Mouse (Mus musculus) liver, adult 2 months (tissue): ENCODE measurements around the gene Lca5.

Experiments
- CTCF ChIP-seq: fragments of 200-500 bp; IDR thresholded peaks from 2 replicates; pipeline ENCODE4 v1.5.1; 2011; ENCODE audit warnings: low read depth, low read length, control low read depth
- POLR2A ChIP-seq: fragments of 200-500 bp; IDR thresholded peaks from 2 replicates; pipeline ENCODE4 v1.6.1; 2011; ENCODE audit warnings: low read length, control low read depth; ENCODE audit not compliant: insufficient read depth; ENCODE audit errors: extremely low read depth

DNA sequence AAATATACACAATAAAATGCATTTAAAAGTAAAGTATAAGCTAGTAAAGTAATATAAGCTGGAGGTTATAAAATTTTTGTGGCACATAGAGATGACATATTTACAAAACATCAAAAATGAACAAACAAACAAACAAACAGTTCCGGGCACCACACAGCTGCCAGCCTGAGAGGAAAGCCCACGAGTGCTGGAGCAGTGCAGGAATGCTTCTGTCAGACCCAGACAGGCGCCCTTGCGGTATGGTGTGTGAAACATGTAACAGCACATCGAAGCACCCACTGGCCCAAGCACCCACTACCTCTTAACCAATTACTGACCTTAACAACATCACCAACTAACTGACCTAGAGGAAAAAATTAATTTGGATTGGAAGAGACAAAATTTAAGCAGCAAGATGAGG is 22.0 kb downstream of the Lca5 start:
- no peak for TF ChIP-seq CTCF
- TF ChIP-seq POLR2A = no peak
